Mouse (Mus musculus) left cerebral cortex, adult 8-10 months (tissue): ENCODE data around the gene 2010111I01Rik. TPM values are rescaled to one million over a fixed set of nuclear protein-coding genes. Genes with fewer than 3 reads are reported as not detected.
A peak's percentile ranks its signal among the peaks of the same experiment; 100 is the strongest.

Experiments
- DNase-seq, 2 experiments: peaks; one replicate each; pipeline ENCODE4 v3.0.0; 2022; ENCODE audit warnings: low spot score in 2 of 2
- total RNA-seq, 4 experiments: library from RNA; stranded (reverse); gene quantifications; 2 replicates each; pipeline ENCODE4 v1.2.4; 2022

The 2010111I01Rik gene
- total RNA-seq, 4 experiments from 2014 or later, result 98.0 to 105 (median 103) TPM

- no peak for DNase-seq
Measured at GRCm38 (mm10) chr13:63112043-63112597, 147.4 kb downstream of the 2010111I01Rik start.

- no peak for DNase-seq
Measured at GRCm38 (mm10) chr13:63112598-63113372, 148.1 kb downstream of the 2010111I01Rik start.

GRCm38 (mm10) chr13:63113881-63114301 lies 149.2 kb downstream of the 2010111I01Rik start:
- no peak for DNase-seq

GRCm38 (mm10) chr13:63115187-63115784 lies 150.6 kb downstream of the 2010111I01Rik start:
- DNase-seq, result no peak

GRCm38 (mm10) chr13:63117495-63118184 lies 152.9 kb downstream of the 2010111I01Rik start:
- DNase-seq, result no peak

- DNase-seq, result no peak
Measured at GRCm38 (mm10) chr13:63118682-63119081, 154.0 kb downstream of the 2010111I01Rik start.

GRCm38 (mm10) chr13:63120296-63120695 lies 155.6 kb downstream of the 2010111I01Rik start:
- no peak for DNase-seq

GRCm38 (mm10) chr13:63121747-63122146 lies 157.1 kb downstream of the 2010111I01Rik start:
- DNase-seq, result no peak

- DNase-seq, result no peak
Measured at GRCm38 (mm10) chr13:63126206-63126605, 161.5 kb downstream of the 2010111I01Rik start.

GRCm38 (mm10) chr13:63127516-63127915 lies 162.8 kb downstream of the 2010111I01Rik start:
- DNase-seq, result no peak

GRCm38 (mm10) chr13:63134879-63135421 lies 170.3 kb downstream of the 2010111I01Rik start:
- DNase-seq, result no peak

GRCm38 (mm10) chr13:63135994-63136393 lies 171.3 kb downstream of the 2010111I01Rik start:
- DNase-seq, result no peak

- no peak for DNase-seq
Measured at GRCm38 (mm10) chr13:63136775-63137174, 172.1 kb downstream of the 2010111I01Rik start.

GRCm38 (mm10) chr13:63138376-63139048 lies 173.8 kb downstream of the 2010111I01Rik start:
- DNase-seq, result no peak

- DNase-seq, result no peak
Measured at GRCm38 (mm10) chr13:63139463-63140226, 175.0 kb downstream of the 2010111I01Rik start.

- DNase-seq, result peak in 1 of 2 experiments; percentile 32
Measured at GRCm38 (mm10) chr13:63140784-63141183, 176.1 kb downstream of the 2010111I01Rik start.

- DNase-seq, result no peak
Measured at GRCm38 (mm10) chr13:63141275-63141674, 176.6 kb downstream of the 2010111I01Rik start.

GRCm38 (mm10) chr13:63146604-63147188 lies 182.0 kb downstream of the 2010111I01Rik start:
- no peak for DNase-seq

GRCm38 (mm10) chr13:63148157-63148556 lies 183.5 kb downstream of the 2010111I01Rik start:
- no peak for DNase-seq
